ENCODE assay signal across 24 mouse cellular contexts in the genomic region with DNA sequence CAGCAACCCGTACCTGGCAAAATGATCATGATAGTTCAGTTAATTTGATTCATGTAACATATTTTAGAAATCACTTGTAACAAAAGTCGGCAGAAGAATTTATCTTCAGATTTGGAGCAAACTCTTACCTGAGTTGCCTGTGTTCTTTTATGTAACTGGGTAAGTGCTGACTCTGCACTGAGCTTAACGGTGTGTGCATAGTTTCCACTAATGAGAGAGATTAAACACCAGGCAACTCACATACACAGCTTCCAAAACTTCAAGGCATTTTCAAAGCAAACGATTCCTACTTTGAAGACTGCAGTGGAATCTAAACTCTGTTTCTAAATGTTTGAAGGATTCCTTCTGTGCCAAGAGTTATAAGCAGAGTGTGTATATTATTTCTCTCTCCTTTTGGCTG. TPM values are rescaled to one million over a fixed set of nuclear protein-coding genes. Genes with fewer than 3 reads are reported as not detected.
A peak's percentile ranks its signal among the peaks of the same experiment; 100 is the strongest.
DNase-seq lines count a peak whose midpoint lies in the region; ATAC-seq and TF ChIP-seq lines count a peak whose summit lies in the region.
"Had no signal": no experiment of that assay in that cellular context is flagged by ENCODE, and none has a peak within 500 bp of the region (broad histone marks: within the 10 kb centered on the region; RNA-seq: fewer than 3 reads in every experiment).

No protein-coding gene starts in this region.

- TF ChIP-seq CTCF in lung, embryonic 14.5 days (IDR thresholded peaks at IDR 0.05; ENCODE audit: low read depth) = no peak
- no peak for TF ChIP-seq CTCF in stomach, postnatal 0 days (IDR thresholded peaks at IDR 0.05; ENCODE audit: low read depth)

- H3K9ac ChIP-seq in heart, embryonic 13.5 days = no peak overlapping the region
- no peak overlapping the region for H3K9ac ChIP-seq in lung, embryonic 14.5 days
- no peak overlapping the region for H3K9ac ChIP-seq in stomach, embryonic 14.5 days (replicated peaks; ENCODE audit: low read depth, low read length)
- no peak overlapping the region for H3K9ac ChIP-seq in stomach, postnatal 0 days (ENCODE audit: low read length)
- H3K9ac ChIP-seq: embryonic facial prominence, embryonic 12.5 days; hindbrain, embryonic 12.5 days; intestine, embryonic 15.5 days; liver, embryonic 12.5 days; liver, postnatal 0 days had no signal

- WGBS in heart, embryonic 13.5 days = 50% methylated on average over 4 of the region's 4 CpGs
- 48% methylated on average over 4 of the region's 4 CpGs for WGBS in lung, embryonic 14.5 days
- 44% methylated on average over 4 of the region's 4 CpGs for WGBS in stomach, embryonic 14.5 days
- 40% methylated on average over 4 of the region's 4 CpGs for WGBS in stomach, postnatal 0 days

- TF ChIP-seq EP300 in stomach, postnatal 0 days (optimal IDR thresholded peaks at IDR 0.05) = no peak

- H3K4me2 ChIP-seq in heart, embryonic 13.5 days = no peak overlapping the region
- H3K4me2 ChIP-seq in lung, embryonic 14.5 days = no peak overlapping the region
- no peak overlapping the region for H3K4me2 ChIP-seq in stomach, embryonic 14.5 days (replicated peaks; ENCODE audit: low read depth, low read length)
- H3K4me2 ChIP-seq in stomach, postnatal 0 days (replicated peaks; ENCODE audit: low read depth) = no peak overlapping the region
- H3K4me2 ChIP-seq: embryonic facial prominence, embryonic 12.5 days; hindbrain, embryonic 12.5 days; intestine, embryonic 15.5 days; liver, embryonic 12.5 days; midbrain, embryonic 11.5 days had no signal

- H3K4me3 ChIP-seq in heart, embryonic 13.5 days = no peak overlapping the region
- no peak overlapping the region for H3K4me3 ChIP-seq in lung, embryonic 14.5 days (ENCODE audit: low read depth, low read length)
- H3K4me3 ChIP-seq in stomach, embryonic 14.5 days (ENCODE audit: low read depth, low read length) = no peak overlapping the region
- no peak overlapping the region for H3K4me3 ChIP-seq in stomach, postnatal 0 days (ENCODE audit: low read depth, low read length)
- H3K4me3 ChIP-seq: embryonic facial prominence, embryonic 12.5 days; heart, adult 2 months; hindbrain, embryonic 12.5 days; intestine, embryonic 15.5 days; liver, embryonic 12.5 days had no signal

- no peaks in the 10 kb centered on the region for H3K27me3 ChIP-seq in heart, embryonic 13.5 days (replicated peaks)
- no peaks in the 10 kb centered on the region for H3K27me3 ChIP-seq in lung, embryonic 14.5 days (ENCODE audit: insufficient read depth, low read length)
- H3K27me3 ChIP-seq in stomach, embryonic 14.5 days (ENCODE audit: control insufficient read depth, insufficient read depth, low read length) = no peaks in the 10 kb centered on the region
- H3K27me3 ChIP-seq in stomach, postnatal 0 days (ENCODE audit: control insufficient read depth, insufficient read depth, low read length) = no peaks in the 10 kb centered on the region
- H3K27me3 ChIP-seq: embryonic facial prominence, embryonic 12.5 days; hindbrain, embryonic 12.5 days; intestine, embryonic 15.5 days; liver, embryonic 12.5 days; Patski had no signal

- no peaks in the 10 kb centered on the region for H3K9me3 ChIP-seq in heart, embryonic 13.5 days
- H3K9me3 ChIP-seq in lung, embryonic 14.5 days (ENCODE audit: low read depth, low read length) = no peaks in the 10 kb centered on the region
- H3K9me3 ChIP-seq in stomach, embryonic 14.5 days (ENCODE audit: control insufficient read depth, low read depth, low read length) = no peaks in the 10 kb centered on the region
- H3K9me3 ChIP-seq in stomach, postnatal 0 days (ENCODE audit: control insufficient read depth, low read length) = no peaks in the 10 kb centered on the region
- H3K9me3 ChIP-seq: embryonic facial prominence, embryonic 12.5 days; hindbrain, embryonic 12.5 days; intestine, embryonic 15.5 days; liver, embryonic 12.5 days had no signal

- peak overlapping the region; percentile 57 for H3K27ac ChIP-seq in heart, embryonic 13.5 days (replicated peaks)
- peak overlapping the region; percentile 33; the same call in 1 of the 2 replicates for H3K27ac ChIP-seq in lung, embryonic 14.5 days (ENCODE audit: low read depth)
- no peak overlapping the region; the same call in 1 of the 2 replicates for H3K27ac ChIP-seq in stomach, embryonic 14.5 days (ENCODE audit: low read length)
- H3K27ac ChIP-seq in stomach, postnatal 0 days (replicated peaks) = no peak overlapping the region
- H3K27ac ChIP-seq: embryonic facial prominence, embryonic 12.5 days; heart, adult 2 months; hindbrain, embryonic 12.5 days; hindbrain, postnatal 0 days; intestine, embryonic 15.5 days; liver, embryonic 12.5 days had no signal

- no peak for DNase-seq in heart, adult 8-10 months (ENCODE audit: low spot score)
- DNase-seq in lung, embryonic 14.5 days = peak; percentile 39
- no peak for DNase-seq in lung, adult 18-20 months
- DNase-seq in stomach, postnatal 0 days (ENCODE audit: low spot score) = no peak
- no peak for DNase-seq in adrenal gland, postnatal 14 days
- DNase-seq: cerebellum, adult 11-12 months; cerebellum, adult 9-11 months; liver, postnatal 0 days; right cerebral cortex, postnatal 4 days; thymus, adult 18-20 months; thymus, postnatal 25 days had no signal

- ATAC-seq in heart, embryonic 13.5 days (ENCODE audit: extremely low read depth, insufficient number of reproducible peaks, low FRiP score, low TSS enrichment) = no peak
- no peak; the same call in 1 of the 2 replicates for ATAC-seq in lung, embryonic 14.5 days (ENCODE audit: insufficient read depth)
- 0 out of 2 replicates have a peak, but pooled peaks have one; percentile 58 for ATAC-seq in stomach, embryonic 14.5 days (ENCODE audit: insufficient number of reproducible peaks, insufficient read depth, low FRiP score, low read depth)
- no peak for ATAC-seq in stomach, postnatal 0 days (ENCODE audit: low FRiP score, low TSS enrichment)
- ATAC-seq: forebrain, embryonic 14.5 days; hindbrain, postnatal 0 days; intestine, embryonic 15.5 days; liver, embryonic 12.5 days; midbrain, embryonic 16.5 days; Patski had no signal

- peaks cover 36% of the 10 kb centered on the region for H3K4me1 ChIP-seq in heart, embryonic 13.5 days
- peaks cover 15% of the 10 kb centered on the region for H3K4me1 ChIP-seq in lung, embryonic 14.5 days (ENCODE audit: insufficient read depth)
- H3K4me1 ChIP-seq in stomach, embryonic 14.5 days (ENCODE audit: control insufficient read depth, insufficient read depth, low read length) = peaks cover 8% of the 10 kb centered on the region; the same call in 1 of the 2 replicates
- H3K4me1 ChIP-seq in stomach, postnatal 0 days (replicated peaks; ENCODE audit: control insufficient read depth, insufficient read depth) = peaks cover 7% of the 10 kb centered on the region; the same call in 1 of the 2 replicates
- H3K4me1 ChIP-seq: embryonic facial prominence, embryonic 12.5 days; intestine, embryonic 15.5 days had no signal

- no peaks in the 10 kb centered on the region for H3K36me3 ChIP-seq in heart, embryonic 13.5 days
- H3K36me3 ChIP-seq in lung, embryonic 14.5 days (ENCODE audit: insufficient read depth) = no peaks in the 10 kb centered on the region
- no peaks in the 10 kb centered on the region for H3K36me3 ChIP-seq in stomach, embryonic 14.5 days (ENCODE audit: control insufficient read depth, insufficient read depth, low read length)
- H3K36me3 ChIP-seq in stomach, postnatal 0 days (ENCODE audit: control insufficient read depth, insufficient read depth, low read length) = no peaks in the 10 kb centered on the region
- H3K36me3 ChIP-seq: embryonic facial prominence, embryonic 12.5 days; hindbrain, embryonic 12.5 days; intestine, embryonic 15.5 days; liver, embryonic 12.5 days had no signal

RNA-seq across cellular contexts. Expression of a gene that starts 49.5 kb away (rescaled TPM):
- polyA plus RNA-seq in heart, embryonic 13.5 days (2015; fragmentation: Nextera tagmentation; extraction: Ambion mirVana) = 129 and 131 TPM in 2 replicates
- total RNA-seq in heart, adult 8-10 months (2022) = 10 to 100 TPM; 19.7 to 26.0 (median 23.0) TPM
- polyA plus RNA-seq in lung, embryonic 14.5 days (2014; fragmentation: Nextera tagmentation; extraction: Ambion mirVana) = 265 and 268 TPM in 2 replicates
- polyA plus RNA-seq in stomach, embryonic 14.5 days (2014; fragmentation: Nextera tagmentation; extraction: Ambion mirVana) = 111 and 131 TPM in 2 replicates
- polyA plus RNA-seq in stomach, postnatal 0 days (2015; fragmentation: Nextera tagmentation; extraction: Ambion mirVana) = 41.5 and 47.6 TPM in 2 replicates
- total RNA-seq in adrenal gland, postnatal 14 days (2021) = 30.9 and 37.3 TPM in 2 replicates
- total RNA-seq: MEL had no signal

Comparison
In these comparisons a context has a peak if more than half of its experiments do, and no peak if none do; other contexts are left out.
1. H3K27ac ChIP-seq: peak in heart, embryonic 13.5 days (single experiment) and lung, embryonic 14.5 days (single experiment); none in stomach, embryonic 14.5 days (single experiment) and stomach, postnatal 0 days (single experiment).